Mouse (Mus musculus) testis, postnatal 10 days (tissue): ENCODE measurements around the gene Nkpd1.
A peak's percentile ranks its signal among the peaks of the same experiment; 100 is the strongest.
"Not testable (repeated sequence)": the region's sequence is repeated elsewhere in the genome, so short reads cannot be mapped to it uniquely, and the experiment has no call there.

Experiments
- DNase-seq: peaks from one replicate; pipeline ENCODE4 v3.0.0; 2021; ENCODE audit warnings: low spot score

Nkpd1 gene

DNA sequence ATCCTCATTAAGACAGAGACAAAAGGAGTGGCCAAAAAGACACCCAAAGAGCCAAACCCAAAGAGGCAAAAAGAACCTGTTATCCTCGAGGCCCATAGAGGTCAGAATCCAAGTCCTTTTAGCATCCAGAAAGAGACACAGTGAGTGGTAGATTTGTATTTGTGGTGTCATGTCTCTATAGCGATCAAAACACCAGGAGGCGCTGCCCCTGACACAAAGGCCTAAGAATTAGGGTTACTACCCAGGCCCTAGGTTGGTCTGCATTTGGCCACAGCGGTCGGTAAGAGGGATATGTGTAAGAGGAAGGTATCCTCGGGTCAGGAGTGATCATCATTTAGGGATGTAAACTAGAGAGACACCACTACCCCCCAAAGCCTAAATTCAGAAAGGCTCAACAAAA is 11.3 kb upstream of the Nkpd1 start:
- no peak for DNase-seq

- peak; percentile 84 for DNase-seq
Measured at GRCm38 (mm10) chr7:19506969-19507611, 10.5 kb upstream of the Nkpd1 start.

- no peak for DNase-seq
Measured at GRCm38 (mm10) chr7:19507612-19507981, 10.0 kb upstream of the Nkpd1 start.

- peak; percentile 91 for DNase-seq
Measured at GRCm38 (mm10) chr7:19508150-19508923, 9.3 kb upstream of the Nkpd1 start, which contains the start of the genes Bloc1s3 and Trappc6a. Gene Bloc1s3 (minus strand): TSS chr7:19508367. Gene Trappc6a (plus strand): TSS chr7:19508395.

DNA sequence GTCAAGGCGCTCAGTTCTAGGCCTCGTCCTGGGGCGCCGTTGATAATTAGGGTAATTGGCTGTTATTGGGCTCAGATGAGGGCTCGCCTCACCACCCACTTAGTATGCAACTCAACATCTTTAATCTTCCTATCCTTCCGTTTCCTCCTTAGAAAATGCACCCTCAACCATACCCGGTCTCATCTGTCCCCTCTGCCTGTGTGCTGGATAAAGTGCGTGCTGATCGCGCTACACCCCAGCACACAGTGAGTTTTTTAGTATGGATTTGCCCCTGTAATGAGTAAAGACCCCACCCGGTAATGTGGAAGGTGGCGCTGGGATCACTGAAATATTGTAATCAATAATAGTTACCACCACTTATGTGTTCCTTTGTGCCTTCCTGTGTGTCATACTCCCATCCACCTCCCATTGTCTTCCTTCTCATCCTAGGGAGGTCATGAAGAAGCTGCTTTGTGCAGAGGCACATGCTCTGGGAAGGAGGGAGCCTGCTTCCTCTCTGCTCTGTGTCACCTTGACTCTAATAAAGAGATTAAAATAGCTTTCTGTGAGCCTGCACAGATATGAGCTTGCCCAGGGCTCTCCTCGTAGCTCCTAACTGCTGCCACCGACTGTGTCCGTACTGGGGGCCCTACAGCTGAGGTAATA is 8.6 kb upstream of the Nkpd1 start:
- no peak for DNase-seq

DNA sequence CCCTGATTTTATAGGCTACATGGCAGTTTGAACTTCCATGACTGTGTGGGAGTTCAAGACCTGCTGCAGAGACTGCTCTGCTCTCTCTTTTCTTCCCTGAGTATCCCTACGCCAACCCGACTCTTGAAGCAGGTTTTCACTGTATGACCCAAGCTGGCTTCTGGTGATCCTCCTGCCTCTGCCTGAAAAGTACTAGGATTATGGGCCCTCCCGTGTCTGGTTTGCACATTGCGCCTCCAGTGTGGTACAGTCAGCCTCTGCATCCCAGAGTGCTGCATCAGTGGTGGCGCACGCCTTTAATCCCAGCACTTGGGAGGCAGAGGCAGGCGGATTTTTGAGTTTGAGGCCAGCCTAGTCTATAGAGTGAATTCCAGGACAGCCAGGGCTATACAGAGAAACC is 7.9 kb upstream of the Nkpd1 start:
- no peak for DNase-seq

GRCm38 (mm10) chr7:19511934-19512333 is 5.7 kb upstream of the Nkpd1 start:
- DNase-seq: not testable (repeated sequence)

DNA sequence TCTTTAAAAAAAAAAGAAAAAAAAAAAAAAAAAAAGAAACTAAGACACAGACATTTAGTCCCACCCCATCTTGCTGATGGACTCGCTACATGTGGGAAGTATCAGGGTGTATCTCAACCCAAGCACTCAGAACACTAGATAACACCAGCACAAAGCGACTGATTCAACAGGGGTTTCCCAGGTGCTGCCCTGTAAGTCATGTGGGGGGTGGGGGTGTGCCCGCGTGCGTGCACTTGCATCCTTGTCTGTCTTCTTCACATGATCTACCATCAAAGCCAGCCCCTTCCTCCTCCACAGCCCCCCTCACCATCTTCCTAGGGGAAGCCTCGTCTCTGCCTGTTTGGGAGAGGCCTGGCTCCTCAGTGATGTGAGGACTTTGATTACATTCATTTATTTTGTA is 5.3 kb upstream of the Nkpd1 start:
- DNase-seq: no peak

DNA sequence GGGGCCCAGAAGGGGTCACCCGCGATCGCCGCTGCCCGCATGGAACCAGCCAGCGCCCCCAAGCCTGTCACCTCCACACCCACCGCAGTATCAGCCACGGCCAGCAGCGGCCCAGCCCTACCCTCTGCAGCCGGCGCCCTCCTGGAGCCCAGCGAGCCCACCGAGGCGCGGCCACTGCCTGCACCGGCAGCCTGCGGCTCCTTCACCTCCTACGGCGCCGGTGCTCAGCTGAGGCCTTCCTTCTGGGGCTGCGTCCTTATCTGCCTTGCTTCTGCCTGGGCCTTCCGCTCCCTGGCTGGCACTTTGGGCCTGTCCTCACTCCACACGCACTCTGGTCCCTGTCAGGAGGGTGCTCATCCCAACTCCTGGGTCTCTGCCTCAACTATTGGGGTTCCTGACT is 2.4 kb downstream of the Nkpd1 start:
- no peak for DNase-seq

DNA sequence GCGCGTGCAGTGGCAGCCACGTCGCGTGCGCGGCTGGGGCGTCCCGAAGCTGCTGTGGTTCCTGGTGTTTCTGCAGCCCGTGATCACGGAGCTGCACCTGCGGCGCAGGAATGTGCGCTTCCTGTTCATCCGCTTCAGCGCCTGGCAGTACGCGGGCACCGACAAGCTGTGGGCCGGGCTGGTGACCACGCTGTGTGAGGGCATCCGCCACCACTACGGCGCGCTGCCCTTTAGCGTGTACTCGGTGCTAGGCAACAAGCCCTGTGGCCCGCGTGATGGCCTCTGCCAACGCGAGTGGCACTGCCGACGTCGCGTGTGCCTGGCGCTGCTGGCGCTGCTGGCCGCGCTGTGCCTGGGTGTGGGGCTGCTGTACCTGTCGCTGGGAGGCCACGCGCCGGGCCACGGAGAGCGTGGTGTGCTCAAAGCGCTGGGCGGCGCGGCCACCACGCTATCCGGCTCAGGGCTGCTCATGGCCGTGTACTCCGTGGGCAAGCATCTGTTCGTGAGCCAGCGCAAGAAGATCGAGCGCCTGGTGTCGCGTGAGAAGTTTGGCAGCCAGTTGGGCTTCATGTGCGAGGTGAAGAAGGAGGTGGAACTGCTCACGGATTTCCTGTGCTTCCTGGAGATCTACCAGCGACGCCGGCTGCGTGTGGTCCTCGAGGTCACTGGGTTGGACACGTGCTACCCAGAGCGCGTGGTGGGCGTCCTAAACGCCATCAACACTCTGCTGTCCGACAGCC is 5.5 kb downstream of the Nkpd1 start:
- no peak for DNase-seq

DNA sequence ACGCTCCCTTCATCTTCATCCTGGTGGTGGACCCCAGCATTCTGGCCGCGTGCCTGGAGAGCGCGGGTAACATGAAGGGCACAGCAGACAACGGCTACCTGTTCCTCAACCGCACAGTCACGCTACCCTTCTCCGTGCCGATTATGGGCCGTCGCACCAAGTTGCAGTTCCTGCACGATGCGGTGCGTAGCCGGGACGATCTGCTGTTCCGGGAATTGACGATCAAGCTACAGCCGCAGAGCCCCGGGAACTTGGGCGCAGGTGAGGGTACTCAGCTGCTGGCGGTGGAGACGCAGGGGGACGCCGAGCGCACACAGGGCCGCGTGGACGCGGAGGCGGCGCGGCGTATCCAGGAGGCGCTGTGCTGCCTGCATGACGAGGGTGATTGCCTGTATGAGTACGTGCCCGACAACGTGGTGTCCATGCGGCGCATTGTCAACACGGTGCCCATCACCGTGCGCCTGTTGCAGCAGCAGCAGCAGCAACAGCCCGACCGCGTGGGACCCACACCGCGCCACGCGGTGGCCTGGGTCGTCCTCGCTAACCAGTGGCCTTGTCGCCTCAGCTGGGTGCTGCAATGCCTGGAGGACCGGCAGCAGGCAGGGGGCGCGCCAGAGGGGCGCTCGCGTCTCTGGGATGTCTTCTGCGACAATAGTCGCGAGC is 6.2 kb downstream of the Nkpd1 start:
- DNase-seq: peak; percentile 75

DNA sequence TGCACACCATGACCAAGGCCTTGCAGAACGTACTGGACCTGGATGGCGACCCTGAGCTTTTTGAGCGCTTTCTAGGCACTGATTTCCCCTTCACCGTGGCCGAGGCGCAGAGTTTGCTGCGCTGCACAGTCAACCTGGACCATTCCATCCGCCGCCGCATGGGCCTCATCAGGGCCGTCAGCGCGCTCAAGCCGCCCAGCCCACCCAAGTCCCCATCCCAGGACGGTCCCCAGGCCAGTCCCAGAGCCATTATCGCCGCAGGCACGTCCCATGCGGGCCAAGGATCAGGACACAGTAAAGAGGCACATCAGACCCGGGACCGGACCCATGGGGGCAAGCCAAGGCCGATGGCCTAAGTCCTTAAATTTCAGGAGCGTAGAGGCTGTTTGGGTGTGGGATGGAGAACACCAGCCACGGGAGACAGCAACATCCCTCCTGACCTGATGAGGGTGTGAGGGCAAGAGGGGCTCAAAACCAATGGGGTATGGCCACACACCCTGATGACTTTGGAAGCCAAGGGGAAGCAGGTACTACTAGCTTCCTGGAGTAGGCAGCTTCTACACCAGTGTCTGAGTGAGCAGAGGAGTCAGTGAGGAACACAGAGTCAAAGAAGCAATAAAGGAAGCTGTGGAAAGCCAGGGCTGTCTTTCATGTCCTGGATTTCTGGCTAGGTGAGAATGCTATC is 6.9 kb downstream of the Nkpd1 start:
- no peak for DNase-seq

- no peak for DNase-seq
Measured at GRCm38 (mm10) chr7:19525105-19525481, 7.5 kb downstream of the Nkpd1 start.

DNA sequence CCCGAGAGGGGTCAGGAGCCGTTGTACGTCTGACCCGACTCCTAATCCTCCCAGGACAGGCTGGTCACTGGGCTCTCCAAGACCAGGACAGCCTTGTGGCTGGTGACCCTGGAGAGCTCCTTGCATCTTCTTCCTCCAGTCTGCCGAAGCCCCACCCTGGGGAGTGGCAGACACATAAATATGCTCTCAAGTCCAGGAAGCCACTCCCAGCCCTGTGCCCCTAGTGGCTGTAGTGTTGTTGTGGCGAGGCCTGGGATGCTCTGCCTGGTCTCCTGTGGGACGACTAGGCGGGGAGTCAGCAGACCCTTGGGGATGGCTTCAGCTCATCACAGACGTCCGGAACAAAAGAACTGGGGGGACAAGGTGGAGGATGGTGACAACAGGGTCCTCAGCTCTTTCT is 13.4 kb downstream of the Nkpd1 start:
- DNase-seq: no peak

DNA sequence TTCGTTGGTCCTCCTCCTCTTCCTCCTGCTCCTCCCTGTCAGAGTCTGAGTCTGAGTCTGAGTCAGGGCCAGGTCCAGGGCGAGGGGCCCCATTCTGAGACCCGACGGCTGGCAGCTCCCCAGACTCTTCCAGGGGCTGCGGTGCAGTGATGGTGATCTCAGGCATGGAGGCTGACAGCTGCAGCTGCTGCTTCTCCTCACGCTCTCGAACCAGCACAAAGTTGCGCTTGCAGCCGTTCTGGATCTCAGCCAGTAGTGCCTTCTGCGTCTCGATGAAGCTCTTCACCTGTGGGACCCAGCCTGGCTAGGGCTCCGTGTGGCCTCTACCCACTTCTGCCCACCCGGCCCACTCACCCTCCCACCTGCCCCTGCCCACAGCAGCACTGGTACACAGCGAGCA is 14.6 kb downstream of the Nkpd1 start:
- no peak for DNase-seq

DNA sequence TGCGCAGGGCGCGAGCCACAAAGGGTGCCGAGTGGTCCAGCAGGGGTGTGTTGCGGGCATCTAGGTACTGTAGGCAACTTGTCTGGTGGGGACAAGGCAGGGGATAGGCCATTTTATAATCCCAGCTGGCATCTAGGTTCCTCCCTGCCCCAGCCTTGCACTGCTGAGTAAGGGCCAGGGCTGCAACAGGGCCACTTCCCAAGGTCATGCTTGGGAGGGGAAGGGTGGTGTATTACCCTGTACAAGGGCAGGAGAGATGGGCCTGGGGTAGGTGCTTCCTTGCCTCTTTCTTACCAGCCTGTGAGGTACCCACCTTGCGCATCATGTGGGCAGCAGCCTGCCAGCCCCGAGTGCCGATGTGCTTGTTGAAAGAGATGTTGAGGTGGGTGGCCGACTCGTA is 17.0 kb downstream of the Nkpd1 start:
- DNase-seq: no peak

DNA sequence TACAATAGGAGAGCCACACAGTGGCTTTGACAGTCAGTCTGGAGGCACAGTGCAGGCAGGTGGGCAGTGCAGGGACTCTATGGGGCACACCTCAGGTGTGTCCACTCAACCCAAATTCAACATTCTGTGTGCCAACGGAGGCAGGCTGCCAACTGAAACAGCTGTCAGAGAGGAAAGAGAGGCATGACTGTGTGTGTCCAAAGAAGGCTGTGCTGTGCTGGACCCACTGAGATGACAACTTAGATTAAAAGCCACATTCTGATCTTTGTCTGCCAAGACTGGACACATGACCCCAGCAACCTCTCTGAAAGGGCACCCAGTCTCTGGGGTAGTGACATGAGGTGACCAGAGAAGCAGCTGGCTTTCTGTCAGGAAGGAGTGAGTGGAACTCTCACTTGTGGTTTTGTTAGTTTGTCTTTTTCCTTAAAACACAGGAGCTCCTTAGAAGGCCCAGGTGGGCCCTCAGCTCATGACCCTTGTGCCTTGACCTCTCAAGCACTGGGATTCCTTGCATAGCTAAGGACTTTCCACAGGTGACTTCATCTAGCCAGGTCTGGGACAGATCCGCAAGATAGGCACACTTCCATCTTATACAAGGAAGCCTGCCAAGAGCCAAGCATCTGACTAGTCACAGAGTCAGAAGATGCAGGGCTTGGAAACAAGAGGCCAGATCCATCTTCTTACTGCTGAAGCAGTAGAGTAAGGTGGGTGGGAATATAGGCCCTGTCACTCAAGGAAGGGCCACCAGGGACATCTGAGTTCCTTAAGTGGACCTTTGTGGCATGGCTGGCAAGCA is 23.3 kb downstream of the Nkpd1 start:
- no peak for DNase-seq

GRCm38 (mm10) chr7:19541681-19542154 is 24.1 kb downstream of the Nkpd1 start:
- no peak for DNase-seq

- DNase-seq: no peak
Measured at GRCm38 (mm10) chr7:19542155-19542691, 24.6 kb downstream of the Nkpd1 start.

DNA sequence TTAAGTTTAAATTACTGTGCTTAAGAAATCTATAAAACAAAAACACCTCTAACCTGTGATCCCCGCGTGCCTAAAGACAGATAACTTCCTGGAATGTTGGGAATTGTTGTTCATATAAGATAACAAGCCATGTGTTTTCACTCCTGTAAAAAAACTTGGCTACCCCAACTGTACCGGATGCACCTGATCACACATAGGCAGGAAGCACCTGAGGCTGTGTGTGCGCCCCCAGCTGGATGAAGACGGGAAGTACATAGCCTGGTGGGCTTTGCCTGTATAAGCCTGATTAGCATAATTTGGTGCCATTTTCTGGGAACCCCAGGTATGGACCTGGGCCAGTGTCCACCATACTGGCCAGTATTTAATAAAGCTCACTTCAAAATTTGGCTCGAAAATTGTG is 25.9 kb downstream of the Nkpd1 start:
- DNase-seq: no peak
